Mouse (Mus musculus) right cerebral cortex, postnatal 36 days (tissue): ENCODE data around the gene Atf3.

ENCODE experiments used
- DNase-seq, 2 experiments: peaks; one replicate each; pipeline ENCODE4 v3.0.0; 2022; ENCODE audit warnings: low spot score in 2 of 2, mixed read lengths in 1 of 2

Gene Atf3

GRCm38 (mm10) chr1:191192213-191192612, 25.6 kb downstream of the Atf3 start:
- no peak for DNase-seq

- no peak for DNase-seq
Measured at GRCm38 (mm10) chr1:191189671-191190372, 28.0 kb downstream of the Atf3 start.

DNA sequence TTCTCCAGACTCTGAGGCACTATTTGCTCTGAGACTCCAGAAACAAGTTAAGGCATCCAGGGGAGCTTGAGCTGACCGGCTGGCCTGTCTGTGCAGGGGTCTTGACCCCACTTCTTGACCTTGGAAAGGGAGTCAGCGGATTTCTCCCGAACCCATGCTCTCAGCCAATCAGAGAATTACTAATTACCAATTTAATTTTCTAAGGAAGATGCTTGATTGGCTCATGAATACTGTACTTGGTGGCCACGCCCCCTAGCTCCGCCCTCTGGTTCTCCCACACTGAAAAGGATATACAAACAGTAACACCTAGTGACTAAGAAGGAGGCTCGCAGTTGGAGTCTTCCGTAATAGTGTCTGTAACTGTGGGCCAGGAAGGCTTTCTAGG, 31.5 kb downstream of the Atf3 start:
- DNase-seq: no peak

- DNase-seq: no peak
Measured at GRCm38 (mm10) chr1:191185761-191186385, 32.0 kb downstream of the Atf3 start.

- DNase-seq: no peak
Measured at GRCm38 (mm10) chr1:191184841-191185251, 33.0 kb downstream of the Atf3 start.

GRCm38 (mm10) chr1:191184066-191184815, 33.6 kb downstream of the Atf3 start:
- DNase-seq: no peak

DNA sequence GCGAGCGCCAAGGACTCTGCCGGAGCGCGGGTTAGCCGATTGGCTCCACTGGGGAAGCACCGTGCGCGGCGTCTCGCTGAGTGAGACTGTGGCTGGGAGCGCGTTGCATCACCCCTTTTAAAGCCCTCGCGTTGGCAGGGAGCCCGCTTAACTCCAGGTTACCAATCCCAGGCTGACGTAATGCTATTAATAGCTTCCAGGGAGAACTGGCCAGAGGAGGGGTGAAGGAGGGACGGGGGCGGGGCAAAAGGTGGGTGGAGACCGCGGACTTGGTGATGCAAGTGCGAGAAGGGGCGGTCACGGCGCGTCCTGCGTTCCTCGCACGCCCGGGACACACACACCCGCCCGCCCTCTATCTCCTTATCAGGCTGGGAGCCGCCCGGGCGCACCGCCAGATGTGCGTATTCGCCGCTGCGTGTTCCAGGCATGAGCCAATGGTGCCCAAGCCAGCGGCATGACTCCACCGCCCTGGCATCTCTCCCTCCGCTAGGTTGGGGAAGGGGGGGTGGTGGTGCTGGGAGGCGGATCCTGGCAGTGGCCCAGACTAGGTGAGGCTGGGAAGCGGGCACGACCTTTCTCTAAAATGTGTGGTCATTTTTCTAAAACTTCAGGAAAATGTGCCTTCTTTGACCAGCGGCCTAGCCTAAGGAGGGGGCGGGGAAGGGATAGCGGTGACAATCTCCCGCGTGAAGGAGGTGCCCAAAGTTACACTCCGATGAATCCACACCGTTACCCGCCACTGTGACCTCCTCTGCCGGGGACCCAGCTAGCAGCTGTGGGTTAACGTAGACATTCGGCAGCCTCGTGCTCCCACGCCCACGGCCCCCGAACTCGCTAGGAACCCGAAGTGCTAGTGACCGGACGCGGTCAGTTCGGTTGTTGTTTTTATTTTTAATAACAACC, 34.4 kb downstream of the Atf3 start:
- peak; percentile 79 to 82 for DNase-seq

GRCm38 (mm10) chr1:191182431-191183162, 35.2 kb downstream of the Atf3 start:
- DNase-seq: no peak

DNA sequence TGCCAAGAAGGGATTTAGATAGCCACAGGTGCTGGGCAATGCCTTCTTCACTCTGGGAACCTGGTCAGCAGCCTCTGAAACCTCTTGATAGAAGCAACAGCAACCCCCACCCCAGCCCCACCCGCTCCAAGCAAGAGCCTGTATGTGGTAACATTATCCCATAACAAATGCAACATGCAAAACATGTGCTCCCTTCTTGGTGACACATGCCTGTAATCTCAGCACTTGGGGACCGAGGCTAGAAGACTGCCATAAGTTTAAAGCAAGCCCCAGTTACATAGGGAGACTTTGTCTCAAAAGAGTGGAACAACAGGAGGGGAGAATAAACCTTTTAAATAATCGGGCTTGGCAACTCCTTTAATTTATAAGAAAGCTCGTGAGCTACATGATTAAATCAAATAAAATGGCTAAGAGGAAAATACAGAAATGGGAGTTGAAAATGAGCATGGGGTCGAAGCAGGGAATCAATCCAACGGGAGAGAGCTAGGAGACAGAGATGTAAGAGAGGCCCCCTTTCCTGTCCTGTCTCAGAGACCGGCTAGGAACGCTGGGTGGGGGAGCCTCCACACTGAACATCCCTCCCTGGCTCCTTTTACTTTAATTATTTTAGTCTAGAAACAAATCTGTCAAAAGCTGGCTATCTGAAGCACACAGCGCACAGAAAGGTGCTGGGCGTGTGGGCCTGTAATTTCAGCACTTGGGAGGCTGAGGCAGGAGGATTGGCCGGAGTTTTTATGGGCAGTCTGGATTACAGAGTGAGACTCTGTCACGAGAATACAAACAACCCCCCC, 36.2 kb downstream of the Atf3 start:
- no peak for DNase-seq

GRCm38 (mm10) chr1:191180397-191180796, 37.4 kb downstream of the Atf3 start:
- DNase-seq: no peak

- no peak for DNase-seq
Measured at GRCm38 (mm10) chr1:191179846-191180245, 38.0 kb downstream of the Atf3 start.

GRCm38 (mm10) chr1:191178511-191179188, 39.2 kb downstream of the Atf3 start:
- no peak for DNase-seq

DNA sequence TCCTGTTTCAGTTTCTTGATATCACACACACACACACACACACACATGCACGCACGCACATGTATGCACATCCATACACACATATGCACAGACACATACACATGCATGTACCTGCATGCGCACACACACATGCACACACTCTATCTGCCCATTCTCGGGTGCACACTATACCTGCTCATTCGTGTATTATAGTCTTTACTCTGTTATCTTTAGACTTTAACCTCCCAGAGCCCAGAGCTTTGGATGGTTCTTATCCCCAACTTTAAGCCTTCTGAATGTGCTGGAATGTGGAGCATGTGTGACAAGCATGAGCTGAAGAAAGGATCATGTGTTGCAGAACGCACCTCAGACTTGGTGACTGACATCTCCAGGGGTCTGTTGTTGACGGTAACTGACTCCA, 41.0 kb downstream of the Atf3 start:
- no peak for DNase-seq

DNA sequence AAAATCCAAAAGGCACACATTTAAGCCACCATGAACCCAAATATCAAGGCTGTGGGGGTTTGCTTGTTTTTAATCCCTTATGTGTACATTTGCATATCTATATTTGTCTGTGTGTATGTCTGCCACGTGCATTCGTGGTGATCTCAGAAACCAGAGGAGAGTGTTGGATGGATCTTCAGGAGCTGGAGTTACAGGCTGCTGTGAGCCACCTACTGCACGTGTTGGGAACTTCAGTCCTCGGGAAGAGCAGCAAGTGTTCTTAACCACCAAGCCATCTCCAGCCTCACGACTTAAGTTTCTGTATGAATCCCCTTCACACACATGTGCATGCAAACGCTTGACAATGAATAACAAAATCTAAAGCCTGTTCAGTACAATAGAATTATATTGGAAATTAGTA, 45.4 kb downstream of the Atf3 start:
- DNase-seq: peak; percentile 26 to 52

DNA sequence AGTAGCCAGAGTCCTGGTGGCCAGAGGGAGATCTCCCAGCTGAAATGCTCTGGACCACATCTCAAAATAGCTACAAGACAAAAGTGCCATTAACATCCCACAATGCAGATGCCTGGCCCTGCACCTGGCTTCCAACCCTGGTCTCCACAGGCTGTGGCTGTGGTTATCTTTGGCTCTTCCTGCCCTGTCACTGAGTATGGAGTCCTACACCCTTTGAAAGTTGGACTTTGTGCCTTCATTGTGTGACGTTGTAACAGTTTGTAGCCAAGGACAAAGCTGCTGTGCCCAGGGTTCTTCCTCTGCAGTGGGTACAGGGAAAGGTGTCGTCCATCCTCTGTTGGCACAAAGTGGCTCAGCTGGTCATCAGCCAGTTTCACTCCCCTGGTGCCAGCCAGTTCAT, 47.4 kb downstream of the Atf3 start:
- no peak for DNase-seq

DNA sequence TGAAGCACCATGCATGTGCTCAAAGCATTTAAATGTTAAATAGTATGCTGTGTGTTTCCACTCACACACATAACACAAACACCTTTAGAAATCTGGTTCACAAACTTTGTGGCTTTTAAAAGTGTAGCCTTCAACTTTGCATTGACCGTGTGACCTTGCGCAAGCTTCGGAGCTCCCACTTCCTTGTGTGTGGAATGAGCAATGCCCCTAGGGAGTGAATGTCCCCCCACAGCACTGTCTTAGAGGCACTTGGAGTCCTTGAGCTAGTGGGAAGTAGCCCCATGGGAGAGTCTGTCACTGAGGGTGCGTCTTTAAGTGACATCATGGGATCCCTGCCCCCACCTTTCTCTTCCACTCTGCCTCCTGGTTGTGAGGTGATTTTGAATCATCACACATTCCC, 51.6 kb downstream of the Atf3 start:
- DNase-seq: no peak

DNA sequence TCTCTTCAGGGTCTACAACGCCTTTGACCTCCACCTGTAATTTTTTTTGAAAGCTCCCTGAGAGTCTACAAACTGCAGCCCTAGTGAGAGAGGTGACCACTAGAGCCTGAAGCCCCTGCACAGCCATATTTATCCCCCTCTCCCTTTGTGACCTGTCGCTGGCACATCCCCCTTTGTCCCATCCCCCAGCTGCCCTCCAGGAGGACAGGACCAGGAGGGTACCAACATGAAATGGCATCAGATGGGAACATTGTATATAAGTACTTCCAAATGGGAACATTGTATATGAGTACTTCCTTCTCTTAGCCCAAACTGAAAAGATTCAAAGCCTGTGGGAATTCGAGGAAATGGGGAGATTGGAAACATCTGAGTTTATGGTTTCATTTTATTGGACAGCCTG, 53.1 kb downstream of the Atf3 start, which contains the start of gene Fam71a:
Gene Fam71a, minus strand, starts transcription at position 101 of the 400 bp plus-strand sequence.
- DNase-seq: no peak

- DNase-seq: no peak
Measured at GRCm38 (mm10) chr1:191154314-191154713, 63.5 kb downstream of the Atf3 start.

DNA sequence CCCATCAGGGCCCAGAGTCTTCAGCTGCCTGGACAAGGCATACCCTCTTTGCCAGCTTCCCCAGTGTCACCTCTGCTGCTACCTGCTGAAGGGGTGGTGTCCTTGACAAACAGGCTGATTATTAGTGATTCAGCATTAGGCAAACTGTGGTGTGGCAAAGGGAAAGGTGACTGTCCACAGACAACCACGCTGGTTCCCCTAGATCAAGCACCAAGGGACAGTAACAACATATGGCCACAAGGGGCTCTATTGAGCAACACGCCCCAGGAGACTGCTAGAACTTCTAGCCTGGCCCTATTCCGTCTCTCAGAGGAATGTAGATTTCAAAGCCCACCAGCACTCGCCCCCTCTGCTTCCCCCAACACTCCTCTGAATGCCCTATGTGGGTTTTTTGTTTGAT, 64.8 kb downstream of the Atf3 start:
- no peak for DNase-seq
